Mouse (Mus musculus) liver, adult 2 months (tissue): ENCODE measurements around the gene Izumo2.

Experiments
- CTCF ChIP-seq: fragments of 200-500 bp; IDR thresholded peaks from 2 replicates; pipeline ENCODE4 v1.5.1; 2011; ENCODE audit warnings: low read depth, low read length, control low read depth
- POLR2A ChIP-seq: fragments of 200-500 bp; IDR thresholded peaks from 2 replicates; pipeline ENCODE4 v1.6.1; 2011; ENCODE audit warnings: low read length, control low read depth; ENCODE audit not compliant: insufficient read depth; ENCODE audit errors: extremely low read depth

- TF ChIP-seq CTCF (no peak), POLR2A (no peak)
Measured at GRCm38 (mm10) chr7:44709881-44710280, 1.3 kb downstream of the Izumo2 start.
